Mouse (Mus musculus): ENCODE results near the gene Acaa1a.

Gene Acaa1a

DNA sequence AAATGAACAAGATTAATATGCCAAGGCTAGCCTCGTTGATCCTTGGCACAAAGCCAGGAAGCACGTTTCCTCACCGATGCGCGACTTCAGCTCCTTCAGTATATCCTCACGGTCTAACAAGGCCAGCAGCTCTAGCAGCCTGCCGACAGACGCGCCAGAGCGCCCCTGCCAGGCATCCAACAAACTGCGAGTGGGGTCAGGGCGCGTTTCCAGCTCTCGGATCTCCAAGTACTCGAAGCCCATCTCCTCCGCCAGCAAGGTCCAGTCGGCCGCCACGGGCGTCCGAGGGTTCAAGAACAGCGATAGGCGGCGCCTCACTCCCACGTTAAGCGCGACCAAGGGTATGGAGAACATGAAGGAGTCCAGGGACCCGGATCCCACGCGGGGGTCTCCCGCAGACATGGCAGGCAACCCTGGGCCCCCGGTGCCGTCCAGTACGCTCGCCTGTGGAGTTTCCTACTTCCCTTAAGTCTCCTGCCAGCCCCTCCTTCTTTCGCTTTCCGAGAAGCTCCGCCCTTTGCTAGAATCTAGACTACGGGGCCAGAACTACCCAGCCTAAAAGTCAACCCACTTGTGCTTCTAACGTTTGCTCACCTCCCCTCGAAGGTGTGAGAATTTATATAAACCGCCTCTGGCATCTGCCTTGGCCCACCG is at the start of gene Acaa1a:
Gene Acaa1a (plus strand): TSS at position 119 of the 654 bp plus-strand sequence.
- peak; percentile 71 to 73 for DNase-seq (ENCODE audit: low spot score in 2 of 2)

- DNase-seq (ENCODE audit: low spot score in 2 of 2) = no peak
Measured at GRCm38 (mm10) chr9:119290791-119291190, 48.7 kb upstream of the Acaa1a start.

- DNase-seq (ENCODE audit: low spot score in 2 of 2) = no peak
Measured at GRCm38 (mm10) chr9:119297696-119298095, 41.8 kb upstream of the Acaa1a start.

DNA sequence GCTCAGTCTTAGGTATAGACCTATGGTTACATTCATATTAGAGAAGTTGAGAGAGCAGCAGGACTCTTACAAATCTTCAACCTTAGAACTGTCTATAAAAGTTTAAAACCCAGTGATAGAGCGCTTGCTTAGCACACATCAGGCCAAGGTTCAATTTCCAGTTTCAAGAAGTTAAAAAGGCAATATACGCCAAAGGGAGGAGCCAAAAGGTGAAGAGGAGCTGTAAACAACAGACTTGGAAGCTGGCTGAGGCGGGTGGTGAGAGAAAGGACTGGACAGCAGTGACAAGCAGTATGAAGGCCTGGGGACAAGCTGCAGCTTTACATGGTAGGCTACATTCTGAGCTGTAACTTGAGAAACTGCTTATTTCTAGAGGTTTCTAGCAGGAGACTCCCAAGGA is 40.9 kb upstream of the Acaa1a start:
- no peak for DNase-seq (ENCODE audit: low spot score in 2 of 2)

- no peak for DNase-seq (ENCODE audit: low spot score in 2 of 2)
Measured at GRCm38 (mm10) chr9:119305863-119306262, 33.6 kb upstream of the Acaa1a start.

DNA sequence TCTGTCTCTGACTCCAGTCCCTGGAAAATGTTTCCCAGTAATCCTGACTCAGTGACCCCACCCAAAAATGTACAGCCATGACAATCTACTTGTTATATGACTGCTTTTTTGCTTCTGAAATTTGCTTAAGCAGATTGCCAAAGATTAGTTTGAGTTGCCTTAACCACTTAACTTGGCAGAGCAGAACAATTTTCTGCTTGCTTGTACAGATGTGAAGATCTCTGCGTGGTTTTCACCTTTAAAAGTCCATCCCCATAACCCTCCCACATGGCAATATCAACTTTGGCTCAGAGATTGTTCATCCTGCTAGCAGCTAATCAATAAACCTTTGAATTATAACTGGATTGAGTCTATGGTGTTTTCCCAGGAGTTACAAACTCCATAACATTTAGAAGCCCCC is 30.4 kb upstream of the Acaa1a start:
- no peak for DNase-seq (ENCODE audit: low spot score in 2 of 2)

DNA sequence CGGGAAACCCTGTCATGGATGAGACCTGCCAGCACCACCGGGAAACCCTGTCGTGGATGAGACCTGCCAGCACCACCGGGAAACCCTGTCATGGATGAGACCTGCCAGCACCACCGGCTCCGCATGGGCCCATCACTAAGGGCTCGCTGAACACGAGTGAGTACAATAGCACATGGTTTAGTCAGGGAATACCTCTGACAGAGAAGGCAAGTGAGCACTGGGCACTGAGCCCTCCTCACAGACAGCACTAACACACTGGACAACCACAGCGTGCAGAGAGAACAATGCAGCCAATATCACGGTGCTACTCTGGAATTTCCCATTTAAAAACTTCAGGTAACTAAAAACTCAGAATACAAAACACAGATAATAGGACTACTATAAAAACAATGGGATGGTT is 26.4 kb upstream of the Acaa1a start:
- DNase-seq (ENCODE audit: low spot score in 2 of 2) = no peak

- DNase-seq (ENCODE audit: low spot score in 2 of 2) = no peak
Measured at GRCm38 (mm10) chr9:119318891-119319290, 20.6 kb upstream of the Acaa1a start.

GRCm38 (mm10) chr9:119320446-119320845 is 19.0 kb upstream of the Acaa1a start:
- DNase-seq (ENCODE audit: low spot score in 2 of 2) = no peak

DNA sequence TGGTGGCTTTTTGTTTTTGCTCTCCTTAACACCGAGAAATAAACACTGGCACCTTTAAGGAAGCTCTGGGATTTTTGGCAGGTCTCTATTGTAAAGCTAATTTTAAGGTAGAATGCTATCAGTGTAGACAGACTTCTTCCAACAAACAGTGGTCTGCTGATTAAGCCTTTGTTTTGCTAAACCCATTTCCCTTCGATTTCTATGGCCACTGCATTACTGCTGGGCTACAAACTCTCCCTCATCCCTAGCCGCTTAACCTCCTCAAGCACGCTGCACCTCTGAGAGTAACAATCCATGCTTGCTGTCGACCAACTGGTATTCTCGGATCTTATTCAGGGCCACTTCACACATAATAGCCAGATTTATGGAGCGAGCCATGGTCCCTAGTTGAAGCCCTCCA is 18.5 kb upstream of the Acaa1a start:
- DNase-seq (ENCODE audit: low spot score in 2 of 2) = no peak

DNA sequence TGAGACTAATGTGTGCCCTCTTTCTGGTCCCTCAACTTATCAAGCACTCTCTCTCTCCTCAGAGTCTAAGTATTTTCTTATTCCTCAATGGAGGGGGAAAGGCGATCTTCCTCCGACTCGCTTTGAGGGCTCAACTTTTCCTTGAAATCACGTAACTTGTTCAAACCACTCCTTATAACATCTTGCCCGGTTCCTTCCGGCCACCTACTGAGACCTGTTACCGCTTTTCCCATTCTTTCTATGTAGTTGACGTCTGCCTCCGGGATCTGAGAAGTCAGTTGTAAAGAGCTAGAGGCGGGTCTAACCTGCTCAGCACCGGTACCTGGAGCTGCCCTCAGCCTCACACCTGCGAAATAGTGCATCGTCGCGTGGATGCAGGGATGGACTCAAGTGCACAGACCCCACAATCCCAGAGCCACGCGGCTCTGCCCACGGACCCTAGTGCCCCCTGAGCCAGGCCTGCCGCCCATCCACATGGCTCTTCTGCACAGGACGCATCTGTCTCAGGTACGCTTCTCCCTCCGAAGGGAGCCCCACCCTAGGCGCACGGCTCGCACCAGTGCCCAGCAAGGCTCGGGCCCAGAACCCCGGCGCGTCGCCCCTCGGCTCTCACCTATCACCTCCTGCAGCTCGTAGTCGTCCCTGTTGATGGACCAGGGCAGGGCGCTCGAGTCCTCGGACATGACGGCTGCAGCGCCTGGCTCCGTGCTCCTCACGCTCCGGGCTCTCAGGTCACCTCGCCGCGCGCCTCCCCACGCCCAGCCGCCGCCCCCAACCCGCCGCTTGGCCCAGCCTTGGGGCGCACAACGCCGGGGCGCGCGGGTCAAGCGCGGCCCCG is 17.9 kb upstream of the Acaa1a start:
- DNase-seq (ENCODE audit: low spot score in 2 of 2) = no peak

DNA sequence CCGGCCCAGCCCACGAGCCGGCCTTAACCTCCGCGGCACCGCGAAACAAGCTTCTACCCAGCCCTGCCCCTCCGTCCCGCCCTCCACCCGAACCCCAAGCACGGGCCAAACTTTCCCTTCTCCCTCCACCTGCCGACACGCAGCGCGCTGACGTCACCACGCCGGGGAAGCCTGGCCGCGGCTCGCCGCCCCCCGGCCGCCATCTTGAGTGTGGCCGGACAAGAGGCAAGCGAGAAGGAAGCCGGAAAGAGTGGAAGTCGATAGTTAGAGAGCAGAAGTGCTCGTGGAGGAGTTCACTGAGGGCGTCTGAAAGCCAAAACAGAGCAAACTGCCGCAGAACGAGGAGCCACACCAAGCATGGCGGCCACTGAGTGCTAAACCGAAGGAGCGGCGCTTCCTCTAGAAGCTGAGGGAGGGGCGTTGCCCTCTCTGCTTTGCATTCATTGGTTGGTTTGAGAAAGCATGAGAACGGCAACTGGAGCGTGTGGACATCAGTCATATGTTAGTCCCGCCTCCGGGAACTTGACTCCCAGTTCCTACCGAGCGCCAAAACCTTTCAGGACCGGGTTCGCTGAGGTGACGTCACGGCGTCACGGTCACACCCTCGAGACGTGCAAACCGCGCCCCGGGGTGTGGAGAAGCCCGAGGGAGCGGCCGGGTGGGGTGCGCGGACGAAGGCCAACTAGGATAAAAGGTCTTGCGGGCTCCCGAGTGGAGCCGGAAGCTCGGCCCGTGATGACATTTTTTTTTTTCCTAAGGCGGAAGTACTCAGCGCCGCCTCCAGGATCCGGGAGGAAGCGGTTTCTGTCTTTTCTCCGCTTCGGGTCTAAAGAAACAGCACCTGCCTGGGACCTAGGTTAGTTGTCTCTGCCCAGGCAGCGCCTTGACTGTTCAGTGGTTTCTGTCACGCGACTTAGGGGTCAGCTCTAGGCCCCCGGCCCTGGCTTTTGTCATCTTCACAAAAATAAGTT is 16.9 kb upstream of the Acaa1a start, which contains the start of gene Oxsr1:
Gene Oxsr1 (minus strand): TSS at position 139 of the 971 bp plus-strand sequence.
- peak; percentile 98 to 99 for DNase-seq (ENCODE audit: low spot score in 2 of 2)

- DNase-seq (ENCODE audit: low spot score in 2 of 2) = no peak
Measured at GRCm38 (mm10) chr9:119323260-119323645, 16.2 kb upstream of the Acaa1a start.

DNA sequence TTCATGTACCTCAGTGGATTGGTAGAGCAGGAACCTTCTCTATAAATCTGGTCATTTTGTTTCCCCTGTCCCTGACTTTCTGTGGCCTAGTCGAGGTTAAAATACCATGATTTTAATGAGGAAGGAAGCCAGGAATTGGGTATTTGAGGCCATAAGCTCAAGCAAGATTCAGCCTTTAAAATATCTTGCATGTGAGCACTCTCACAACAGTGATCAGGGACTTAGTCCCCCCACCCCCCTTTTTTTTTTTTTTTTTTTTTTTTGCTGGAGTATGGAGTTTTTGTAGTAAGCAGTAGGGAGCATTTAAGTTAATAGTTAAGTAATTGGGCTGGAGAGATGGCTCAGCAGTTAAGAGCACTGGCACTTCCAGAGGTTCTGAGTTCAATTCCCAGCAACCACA is 15.3 kb upstream of the Acaa1a start:
- DNase-seq (ENCODE audit: low spot score in 2 of 2) = no peak

- no peak for DNase-seq (ENCODE audit: low spot score in 2 of 2)
Measured at GRCm38 (mm10) chr9:119328488-119328887, 11.0 kb upstream of the Acaa1a start.

DNA sequence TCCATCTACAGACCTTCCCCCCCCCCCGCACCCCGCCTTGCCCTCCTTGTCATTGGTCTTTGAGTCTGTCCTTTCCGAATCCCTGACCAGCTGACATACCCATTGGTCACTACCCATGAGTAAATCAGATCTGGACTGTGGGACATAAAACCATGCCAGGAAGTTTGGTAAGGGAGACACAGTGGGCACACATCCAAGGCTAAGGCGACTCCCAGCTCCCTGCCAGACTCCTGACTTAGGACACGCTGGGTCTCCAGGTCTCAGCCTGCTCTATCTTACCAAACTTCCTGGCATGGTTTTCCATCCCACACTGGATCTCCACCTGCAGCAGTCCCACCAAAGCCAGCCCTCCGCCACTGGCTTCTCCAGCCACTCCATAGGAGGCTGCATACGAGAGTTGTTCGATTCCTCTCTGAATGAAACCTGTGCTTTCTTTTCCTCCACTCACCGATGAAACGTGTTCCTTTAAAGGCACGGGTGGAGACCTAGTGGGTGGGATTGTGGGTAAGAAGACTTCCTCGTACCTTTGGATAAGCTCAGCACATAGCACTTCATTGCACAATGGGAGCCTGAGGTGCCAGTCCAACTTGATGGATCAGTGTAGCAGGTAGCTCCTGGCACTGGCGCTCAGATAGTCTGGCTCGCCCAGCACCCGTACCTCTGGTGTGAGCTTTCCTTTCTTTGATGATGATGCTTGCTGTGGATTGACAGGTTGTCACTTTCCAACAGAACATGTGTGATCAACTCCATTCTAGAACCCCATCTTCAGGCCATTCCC is 9.1 kb upstream of the Acaa1a start:
- no peak for DNase-seq (ENCODE audit: low spot score in 2 of 2)

- DNase-seq (ENCODE audit: low spot score in 2 of 2) = no peak
Measured at GRCm38 (mm10) chr9:119334324-119334723, 5.2 kb upstream of the Acaa1a start.

GRCm38 (mm10) chr9:119334834-119335233 is 4.6 kb upstream of the Acaa1a start:
- no peak for DNase-seq (ENCODE audit: low spot score in 2 of 2)

- no peak for DNase-seq (ENCODE audit: low spot score in 2 of 2)
Measured at GRCm38 (mm10) chr9:119335571-119335970, 3.9 kb upstream of the Acaa1a start.

GRCm38 (mm10) chr9:119337842-119338241 is 1.6 kb upstream of the Acaa1a start:
- no peak for DNase-seq (ENCODE audit: low spot score in 2 of 2)

- no peak for DNase-seq (ENCODE audit: low spot score in 2 of 2)
Measured at GRCm38 (mm10) chr9:119338350-119338749, 1.1 kb upstream of the Acaa1a start.
